Mouse (Mus musculus) ES-E14 (cell line): ENCODE data around the gene Tead1. TPM values are rescaled to one million over a fixed set of nuclear protein-coding genes. Genes with fewer than 3 reads are reported as not detected.

Source experiments
- DNase-seq: peaks from one replicate; pipeline ENCODE4 v3.0.0-alpha.2; 2013; ENCODE audit warnings: low read depth, low spot score
- H3K27ac ChIP-seq: 2 replicates; pipeline ENCODE4 v1.5.1; 2012; ENCODE audit warnings: low read depth, mild to moderate bottlenecking, low read length, moderate library complexity, mixed read lengths; ENCODE audit not compliant: poor library complexity, insufficient read depth, severe bottlenecking
- H3K36me3 ChIP-seq: 2 replicates; pipeline ENCODE4 v1.6.1; 2012; ENCODE audit warnings: mild to moderate bottlenecking, low read length, moderate library complexity, mixed read lengths; ENCODE audit not compliant: control insufficient read depth, poor library complexity, insufficient read depth, severe bottlenecking
- H3K4me1 ChIP-seq, 2 experiments: fragments of 150-350 bp in 1 of 2; sonication (generic) in 1 of 2; 2 replicates each; pipeline ENCODE4 v1.6.1; 2012; ENCODE audit warnings: low read length in 2 of 2, mild to moderate bottlenecking in 1 of 2, mixed read lengths in 1 of 2; ENCODE audit not compliant: control insufficient read depth in 2 of 2, insufficient read depth in 2 of 2, poor library complexity in 1 of 2
- H3K4me3 ChIP-seq, 2 experiments: fragments of 150-350 bp in 1 of 2; sonication (generic) in 1 of 2; 2 replicates each; pipeline ENCODE4 v1.5.1; 2012; ENCODE audit warnings: low read length in 2 of 2, low read depth in 1 of 2, mild to moderate bottlenecking in 1 of 2, mixed read lengths in 1 of 2; ENCODE audit not compliant: insufficient read depth in 1 of 2, poor library complexity in 1 of 2, severe bottlenecking in 1 of 2
- H3K9ac ChIP-seq: 2 replicates; pipeline ENCODE4 v1.6.1; 2012; ENCODE audit warnings: low read depth, mild to moderate bottlenecking, low read length, mixed read lengths; ENCODE audit not compliant: poor library complexity, insufficient read depth, severe bottlenecking
- H3K9me3 ChIP-seq: fragments of 150-350 bp; sonication (generic); 2 replicates; pipeline ENCODE4 v1.6.1; 2012; ENCODE audit warnings: low read depth, mild to moderate bottlenecking, low read length; ENCODE audit not compliant: control insufficient read depth, insufficient read depth
- CHD2 ChIP-seq: IDR thresholded peaks from 2 replicates; pipeline ENCODE4 v1.6.1; 2014; ENCODE audit warnings: mild to moderate bottlenecking, low read depth, low read length, inconsistent platforms
- HCFC1 ChIP-seq: IDR thresholded peaks from 2 replicates; pipeline ENCODE4 v1.6.1; 2012; ENCODE audit warnings: low read length, inconsistent platforms, borderline replicate concordance; ENCODE audit not compliant: insufficient read depth
- MAFK ChIP-seq: IDR thresholded peaks from 2 replicates; pipeline ENCODE4 v1.6.1; 2014; ENCODE audit warnings: mild to moderate bottlenecking, low read depth, low read length, inconsistent platforms; ENCODE audit not compliant: insufficient read depth
- ZC3H11A ChIP-seq: IDR thresholded peaks from 2 replicates; pipeline ENCODE4 v1.6.1; 2012; ENCODE audit warnings: low read depth, mild to moderate bottlenecking, inconsistent platforms, low read length, borderline replicate concordance
- ZNF384 ChIP-seq: IDR thresholded peaks from 2 replicates; pipeline ENCODE4 v1.6.1; 2012; ENCODE audit warnings: low read depth, low read length, inconsistent platforms
- in situ Hi-C, 2 experiments: fragments of 600-800 bp; cut with MboI; formaldehyde crosslinking; loops; one replicate each; pipeline ENCODE4 v1.15.1; 2025; ENCODE audit warnings: low sequenced_read_pairs in 2 of 2, inconsistent platforms in 1 of 2; ENCODE audit not compliant: unreplicated experiment in 2 of 2
- total RNA-seq: library from RNA; depleted of rRNA; stranded (reverse); fragments of 300-350 nt; gene quantifications from 2 replicates; pipeline ENCODE4 v1.2.3, GENCODE M21; 2012

Gene Tead1
- total RNA-seq, 1 experiment: 90.5 TPM

DNA sequence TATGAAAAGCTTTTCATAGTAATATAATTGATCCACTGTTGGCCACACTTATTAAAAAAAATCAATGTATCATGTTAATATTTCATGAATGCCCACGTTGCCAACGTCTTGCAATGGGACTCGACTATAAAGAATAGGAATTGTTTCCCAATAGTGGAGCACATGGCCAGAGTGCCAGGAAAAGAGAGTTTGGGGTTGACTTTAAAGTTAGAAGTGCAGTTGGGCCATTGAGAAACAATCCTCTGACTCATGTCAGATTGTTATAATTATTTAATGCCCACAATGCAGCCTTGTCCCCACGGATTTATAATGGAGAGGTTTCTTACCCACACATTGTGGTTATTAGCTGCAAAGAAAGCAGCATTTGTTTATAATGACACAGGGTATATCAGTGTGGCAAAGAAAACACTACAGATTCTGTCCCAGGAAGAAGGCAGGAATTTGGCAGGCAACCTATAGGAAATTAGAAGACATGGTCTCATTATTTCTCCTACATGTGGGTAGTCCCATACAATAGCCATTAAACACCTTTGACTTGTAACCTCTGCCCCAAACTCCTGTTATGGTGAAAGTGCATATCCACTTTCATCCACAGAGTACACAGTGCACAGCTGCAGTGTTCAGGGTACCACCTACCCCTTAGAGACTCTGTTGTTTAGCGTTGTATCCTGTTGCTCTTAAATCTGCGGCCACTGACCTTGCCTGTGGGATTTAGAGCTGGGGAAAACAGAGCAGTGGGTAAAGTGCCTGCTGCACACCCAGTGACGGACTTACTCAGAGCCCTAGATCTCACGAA lies 118.6 kb downstream of the Tead1 start:
- no peaks in the 10 kb centered on the region for H3K9me3 ChIP-seq
- H3K4me3 ChIP-seq: no peak overlapping the region
- TF ChIP-seq CHD2 (no peak), MAFK (no peak), ZC3H11A (no peak), HCFC1 (no peak), ZNF384 (no peak)
- H3K36me3 ChIP-seq: peaks cover 4% of the 10 kb centered on the region; the same call in 1 of the 2 replicates
- no peak overlapping the region for H3K27ac ChIP-seq
- no peak overlapping the region for H3K9ac ChIP-seq
- DNase-seq: no peak
- in situ Hi-C loops: no loop called here
- H3K4me1 ChIP-seq: peaks cover 0 to 10% of the 10 kb centered on the region in 2 experiments; a peak in 1 of 4 replicates

- TF ChIP-seq ZC3H11A (no peak), HCFC1 (no peak), ZNF384 (no peak), MAFK (no peak), CHD2 (no peak)
- Histone ChIP-seq H3K9me3 (no peaks in the 10 kb centered on the region), H3K27ac (no peak overlapping the region), H3K36me3 (0 out of 2 replicates have a peak, but pooled peaks cover 1% of the 10 kb centered on the region), H3K9ac (no peak overlapping the region), H3K4me3 (no peak overlapping the region), H3K4me1 (peaks cover 0 to 3% of the 10 kb centered on the region in 2 experiments; a peak in 2 of 4 replicates)
- in situ Hi-C loops: no loop called here
- no peak for DNase-seq
Measured at GRCm38 (mm10) chr7:112801706-112802105, 122.6 kb downstream of the Tead1 start.

DNA sequence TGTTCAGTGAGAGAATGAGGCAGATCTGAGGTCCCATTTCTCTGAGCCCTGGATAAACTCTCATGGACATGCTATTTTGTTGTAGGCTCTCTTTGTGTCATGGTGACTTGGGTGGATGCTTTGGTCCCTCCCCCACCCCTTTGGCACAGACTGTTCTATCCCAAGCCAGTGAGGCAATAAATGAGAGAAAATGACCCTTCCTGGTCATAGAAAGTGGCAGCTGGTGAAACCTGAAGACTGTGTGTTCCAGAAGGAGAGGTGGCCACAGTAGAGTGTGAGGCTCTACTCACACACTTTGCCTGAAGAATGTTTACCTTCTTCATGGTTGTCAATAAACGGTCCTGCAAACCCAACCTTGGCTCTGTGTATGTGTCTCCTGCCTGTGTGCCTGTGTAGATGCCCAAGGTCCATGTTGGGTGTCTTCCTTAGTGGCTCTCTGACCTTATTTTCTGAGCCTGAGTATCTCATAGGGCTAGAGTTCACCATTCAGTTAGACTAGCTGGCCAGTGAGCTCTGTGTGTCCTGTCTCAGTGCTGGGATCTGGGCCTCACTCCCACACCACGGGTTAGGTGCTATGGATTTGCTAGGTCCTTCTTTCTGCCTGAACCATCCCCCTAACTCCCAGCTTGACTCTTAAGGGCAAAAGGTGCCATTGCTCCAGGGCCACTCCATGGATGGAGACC lies 127.7 kb downstream of the Tead1 start:
- in situ Hi-C loops: no loop called here
- Histone ChIP-seq H3K27ac (no peak overlapping the region), H3K36me3 (no peaks in the 10 kb centered on the region), H3K4me3 (peak overlapping the region; percentile 27), H3K4me1 (peaks cover 9 to 15% of the 10 kb centered on the region in 2 experiments), H3K9me3 (no peaks in the 10 kb centered on the region), H3K9ac (no peak overlapping the region)
- TF ChIP-seq CHD2 (no peak), MAFK (no peak), ZNF384 (no peak), HCFC1 (no peak), ZC3H11A (no peak)
- no peak for DNase-seq

DNA sequence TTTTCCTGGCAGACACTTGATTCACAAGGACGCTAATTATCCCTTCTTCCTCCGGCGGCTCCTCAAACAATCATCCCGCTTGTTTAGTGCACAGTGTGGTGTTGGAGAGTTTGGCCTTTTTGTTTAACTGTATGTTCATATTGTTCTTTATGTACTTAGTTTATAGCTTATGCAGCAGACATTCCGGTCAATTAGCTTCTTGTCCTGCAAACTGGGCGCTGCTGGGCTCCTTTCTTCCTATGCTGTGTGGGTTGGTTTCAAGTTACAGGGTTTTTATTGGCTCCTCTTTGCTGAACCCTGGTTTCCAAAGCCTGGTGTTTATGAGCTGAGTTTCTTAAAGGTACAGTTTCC lies 128.3 kb downstream of the Tead1 start:
- Histone ChIP-seq H3K9me3 (no peaks in the 10 kb centered on the region), H3K36me3 (no peaks in the 10 kb centered on the region), H3K4me3 (peak overlapping the region; percentile 27), H3K4me1 (peaks cover 9 to 15% of the 10 kb centered on the region in 2 experiments), H3K9ac (no peak overlapping the region), H3K27ac (no peak overlapping the region)
- no peak for DNase-seq
- TF ChIP-seq ZNF384: no peak
- TF ChIP-seq HCFC1: no peak
- no peak for TF ChIP-seq CHD2
- no peak for TF ChIP-seq ZC3H11A
- no peak for TF ChIP-seq MAFK
- in situ Hi-C loops: no loop called here
